Mouse (Mus musculus) testis, adult 2 months (tissue): Measurements from ENCODE around the gene Pzp. TPM values are rescaled to one million over a fixed set of nuclear protein-coding genes. Genes with fewer than 3 reads are reported as not detected.

Experiments
- H3K27ac ChIP-seq: fragments of 200-500 bp; 2 replicates; pipeline ENCODE4 v1.5.1; 2012; ENCODE audit warnings: low read depth, low read length; ENCODE audit not compliant: control insufficient read depth, insufficient read depth
- H3K27me3 ChIP-seq: fragments of 200-500 bp; 2 replicates; pipeline ENCODE4 v1.6.1; 2012; ENCODE audit warnings: mild to moderate bottlenecking, low read length, moderate library complexity; ENCODE audit not compliant: control insufficient read depth, insufficient read depth
- H3K36me3 ChIP-seq: fragments of 200-500 bp; 2 replicates; pipeline ENCODE4 v1.6.1; 2012; ENCODE audit warnings: mild to moderate bottlenecking, low read length; ENCODE audit not compliant: control insufficient read depth, insufficient read depth
- H3K4me1 ChIP-seq: fragments of 200-500 bp; 2 replicates; pipeline ENCODE4 v1.6.1; 2012; ENCODE audit warnings: low read length; ENCODE audit not compliant: control insufficient read depth, insufficient read depth
- H3K4me3 ChIP-seq: fragments of 200-500 bp; 2 replicates; pipeline ENCODE4 v1.5.1; 2012; ENCODE audit warnings: low read depth, mild to moderate bottlenecking, low read length, moderate library complexity, mixed read lengths; ENCODE audit not compliant: control insufficient read depth
- CTCF ChIP-seq: fragments of 200-500 bp; IDR thresholded peaks from 2 replicates; pipeline ENCODE4 v1.5.1; 2012; ENCODE audit warnings: low read depth, mild to moderate bottlenecking, inconsistent platforms, low read length, moderate library complexity; ENCODE audit not compliant: control insufficient read depth, insufficient read depth, insufficient replicate concordance
- POLR2A ChIP-seq: fragments of 200-500 bp; IDR thresholded peaks from 2 replicates; pipeline ENCODE4 v1.6.1; 2012; ENCODE audit warnings: low read depth, mild to moderate bottlenecking, inconsistent platforms, low read length, moderate library complexity; ENCODE audit not compliant: control insufficient read depth
- polyA plus RNA-seq: library from polyadenylated mRNA; depleted of rRNA; stranded (reverse); fragments of >200 nt; gene quantifications from 2 replicates; pipeline ENCODE4 v1.2.3, GENCODE M21; 2012; rRNA removed

Pzp gene
- polyA plus RNA-seq, result 0.45 and 2.0 TPM in 2 replicates

DNA sequence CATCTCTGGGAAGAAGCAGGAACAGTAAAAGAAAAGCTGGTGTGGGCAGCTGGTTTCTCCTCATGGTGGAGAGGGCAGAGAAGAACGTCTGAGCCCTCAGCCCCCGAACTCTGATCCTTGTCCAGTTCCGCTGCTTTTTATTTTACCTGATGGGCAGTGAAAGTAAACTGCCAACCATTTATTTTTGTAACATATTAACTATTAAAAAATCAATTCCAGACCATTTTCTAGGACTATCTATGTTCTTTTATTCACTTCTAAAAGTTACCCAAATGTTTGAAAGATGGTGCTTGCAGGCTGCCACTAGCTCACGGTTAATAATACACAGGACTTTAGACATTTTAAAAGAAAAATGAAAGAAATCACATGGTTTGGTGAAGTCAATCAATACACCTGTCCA is at the start of gene Pzp:
Gene Pzp (minus strand): TSS at position 120 of the 400 bp plus-strand sequence.
- no peak within 1 kb of the TSS for H3K4me3 ChIP-seq
- H3K36me3 ChIP-seq, result no peaks in the 10 kb centered on the region
- TF ChIP-seq POLR2A (no peak), CTCF (no peak)
- H3K4me1 ChIP-seq, result no peaks in the 10 kb centered on the region
- no peaks in the 10 kb centered on the region for H3K27me3 ChIP-seq
- no peak within 1 kb of the TSS for H3K27ac ChIP-seq

DNA sequence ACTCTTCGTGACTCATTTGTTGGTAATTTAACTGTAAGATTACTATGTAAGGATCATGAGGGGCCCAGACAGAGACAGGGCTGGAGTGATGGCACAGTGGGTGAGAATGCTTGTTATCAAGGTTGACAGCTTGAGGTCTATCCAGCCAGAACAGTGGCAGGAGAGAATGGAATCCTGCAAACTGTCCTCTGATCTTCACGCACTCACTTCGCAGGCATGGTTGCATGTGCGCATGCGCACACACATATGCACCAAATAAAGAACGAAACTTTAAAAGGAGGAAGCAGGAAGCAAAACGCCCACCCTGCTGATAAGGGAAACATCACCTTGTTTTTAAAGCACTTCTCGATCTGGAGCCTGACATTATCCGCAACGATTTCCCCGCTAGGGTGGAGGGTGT is 40.1 kb upstream of the Pzp start:
- H3K27ac ChIP-seq, result no peak overlapping the region
- peak overlapping the region; percentile 30 for H3K4me3 ChIP-seq
- peaks cover 3% of the 10 kb centered on the region for H3K4me1 ChIP-seq
- no peaks in the 10 kb centered on the region for H3K27me3 ChIP-seq
- no peak for TF ChIP-seq CTCF
- TF ChIP-seq POLR2A, result no peak
- H3K36me3 ChIP-seq, result no peaks in the 10 kb centered on the region

DNA sequence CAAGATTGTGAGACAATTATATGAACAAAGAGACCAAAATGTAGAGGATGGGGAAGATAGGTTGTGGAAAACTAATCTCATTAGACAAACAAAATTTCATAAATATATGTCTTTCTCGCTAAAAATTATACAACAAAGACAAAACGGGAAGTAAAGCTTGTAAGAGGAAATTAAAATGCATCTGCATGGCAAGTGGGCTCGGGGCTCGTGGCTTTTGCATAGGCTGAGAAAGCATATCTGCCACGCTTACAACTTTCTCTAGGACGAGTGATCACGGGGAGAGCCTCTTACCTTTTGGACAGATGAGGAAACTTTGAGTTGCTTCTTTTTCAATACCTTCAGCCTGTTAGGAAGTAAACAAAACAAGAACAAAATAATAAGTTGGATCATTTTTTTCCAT is 27.5 kb upstream of the Pzp start:
- no peaks in the 10 kb centered on the region for H3K27me3 ChIP-seq
- H3K4me1 ChIP-seq, result no peaks in the 10 kb centered on the region
- no peaks in the 10 kb centered on the region for H3K36me3 ChIP-seq
- H3K27ac ChIP-seq, result no peak overlapping the region
- H3K4me3 ChIP-seq, result no peak overlapping the region
- TF ChIP-seq CTCF (no peak), POLR2A (no peak)

DNA sequence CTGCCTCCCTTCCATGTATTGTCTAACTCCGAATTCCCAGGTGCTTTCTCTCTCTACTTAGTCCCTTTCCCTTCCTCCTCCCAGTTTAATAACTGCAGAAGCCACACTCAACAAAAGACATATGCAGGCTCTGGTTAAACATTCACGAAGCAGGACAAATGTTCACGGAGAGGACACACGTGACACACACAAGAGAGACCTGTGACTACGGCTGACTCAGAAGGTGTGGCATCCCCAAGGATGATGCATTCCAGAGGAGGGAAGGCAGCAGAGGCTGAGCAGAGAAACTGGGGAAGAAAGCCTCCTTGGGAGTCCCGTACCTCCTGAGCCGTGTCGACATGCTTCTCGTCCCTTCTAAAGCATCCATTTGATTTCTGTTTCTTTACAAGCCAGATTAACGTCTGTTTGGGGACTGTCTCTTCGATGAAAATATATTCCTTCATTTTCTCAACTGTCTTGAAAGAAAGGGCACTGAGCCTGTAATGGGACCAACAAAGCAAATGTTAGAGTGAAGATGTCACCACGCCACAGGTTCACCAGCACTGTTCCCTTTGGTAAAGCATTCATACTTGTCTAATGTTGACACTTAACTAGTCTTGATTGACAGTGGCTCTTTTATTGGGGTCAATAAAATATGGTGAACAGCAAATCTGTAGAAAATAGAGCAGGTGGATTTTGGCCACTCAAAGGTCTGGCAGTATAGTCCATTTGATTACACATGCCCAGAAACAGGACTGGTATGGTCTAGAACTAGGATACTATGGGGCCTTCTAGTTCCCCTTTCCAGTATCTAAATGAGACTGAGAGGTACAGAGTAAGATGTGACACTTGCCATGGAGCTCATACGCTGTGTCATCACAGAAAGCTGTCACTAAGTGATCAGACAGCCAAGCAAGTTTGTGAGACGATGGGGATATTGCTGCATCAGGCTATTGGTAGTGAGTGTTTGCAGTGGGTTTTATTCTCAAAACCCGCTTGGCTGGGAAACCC is 23.2 kb upstream of the Pzp start:
- Histone ChIP-seq H3K36me3 (no peaks in the 10 kb centered on the region), H3K4me3 (no peak overlapping the region), H3K27ac (no peak overlapping the region), H3K4me1 (no peaks in the 10 kb centered on the region), H3K27me3 (no peaks in the 10 kb centered on the region)
- TF ChIP-seq CTCF, result no peak
- no peak for TF ChIP-seq POLR2A

DNA sequence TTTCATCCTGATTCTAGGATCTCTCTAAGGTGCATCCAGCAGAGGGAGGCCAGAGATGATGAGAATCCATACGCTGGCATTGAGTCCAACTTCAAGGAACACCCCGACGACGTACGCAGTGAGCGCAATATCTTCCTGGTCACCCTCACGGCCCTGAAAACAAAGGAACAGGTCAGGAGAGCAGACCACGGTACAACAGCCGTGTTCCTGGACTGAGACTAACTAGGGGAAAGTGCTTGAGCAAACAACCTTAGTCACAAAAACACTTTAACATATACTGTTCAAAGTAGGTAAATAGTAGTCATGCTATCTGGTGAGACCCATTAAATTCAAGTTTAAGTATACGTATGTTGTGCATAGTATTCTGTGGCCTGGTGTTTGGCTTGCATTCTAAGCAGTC is 22.0 kb upstream of the Pzp start:
- no peaks in the 10 kb centered on the region for H3K36me3 ChIP-seq
- H3K4me3 ChIP-seq, result no peak overlapping the region
- H3K27ac ChIP-seq, result no peak overlapping the region
- H3K4me1 ChIP-seq, result no peaks in the 10 kb centered on the region
- no peaks in the 10 kb centered on the region for H3K27me3 ChIP-seq
- TF ChIP-seq CTCF (no peak), POLR2A (no peak)

DNA sequence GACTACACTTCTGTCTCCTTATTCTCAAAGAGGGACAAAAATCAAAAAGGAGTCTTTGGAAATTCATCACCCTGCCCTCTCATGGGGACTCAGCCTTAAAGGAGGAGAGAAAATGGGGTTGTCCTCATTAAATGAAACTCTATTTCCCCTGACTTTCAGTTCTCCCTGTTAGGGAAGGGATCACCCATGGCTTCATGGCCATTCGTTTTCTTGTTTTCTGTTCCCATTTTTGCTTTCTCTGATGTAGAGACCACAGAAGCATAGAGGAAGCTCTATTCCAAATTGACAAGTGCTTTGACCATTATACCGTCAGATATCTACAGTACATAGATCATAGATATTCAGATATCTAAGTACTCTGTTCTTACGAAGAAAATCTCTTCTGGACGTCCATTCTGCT is 18.9 kb upstream of the Pzp start:
- Histone ChIP-seq H3K27me3 (no peaks in the 10 kb centered on the region), H3K4me3 (no peak overlapping the region), H3K36me3 (no peaks in the 10 kb centered on the region), H3K4me1 (peaks cover 4% of the 10 kb centered on the region), H3K27ac (no peak overlapping the region)
- no peak for TF ChIP-seq POLR2A
- no peak for TF ChIP-seq CTCF

DNA sequence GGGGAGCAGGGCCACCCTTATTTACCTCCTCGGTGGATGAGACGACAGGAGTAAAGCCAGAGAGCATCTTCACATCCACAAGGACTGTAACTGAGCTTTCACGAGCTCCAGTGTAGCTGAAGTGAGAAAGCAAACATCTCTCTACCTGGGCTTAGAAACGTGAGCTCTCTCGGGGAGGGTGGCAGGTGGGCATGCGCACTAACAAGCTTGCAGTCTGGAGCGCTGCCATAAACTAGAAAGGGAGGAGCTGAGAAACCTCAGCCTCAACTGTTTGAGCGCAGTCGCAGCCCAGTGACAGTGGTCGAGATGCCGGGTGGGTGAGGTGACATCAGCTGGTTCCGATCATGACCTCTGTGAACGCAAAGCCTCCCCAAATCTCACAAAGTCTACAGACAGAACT is 16.7 kb upstream of the Pzp start:
- H3K4me3 ChIP-seq, result peak overlapping the region; percentile 56
- H3K36me3 ChIP-seq, result no peaks in the 10 kb centered on the region
- TF ChIP-seq POLR2A (no peak), CTCF (no peak)
- H3K27ac ChIP-seq, result no peak overlapping the region
- H3K4me1 ChIP-seq, result peaks cover 4% of the 10 kb centered on the region
- H3K27me3 ChIP-seq, result no peaks in the 10 kb centered on the region
